Mouse (Mus musculus): ENCODE data around the gene Nrp2.

The Nrp2 gene

GRCm38 (mm10) chr1:62704889-62705516, 1.9 kb downstream of the Nrp2 start:
- no peak for ATAC-seq (ENCODE audit: low TSS enrichment)

GRCm38 (mm10) chr1:62705517-62705981, 2.5 kb downstream of the Nrp2 start:
- ATAC-seq (ENCODE audit: low TSS enrichment): no peak

GRCm38 (mm10) chr1:62706085-62707021, 3.3 kb downstream of the Nrp2 start:
- peak; percentile 18 for ATAC-seq (ENCODE audit: low TSS enrichment)

- peak; percentile 24; the same call in 1 of the 2 replicates for ATAC-seq (ENCODE audit: low TSS enrichment)
Observed at GRCm38 (mm10) chr1:62707101-62707912, 4.2 kb downstream of the Nrp2 start.

- no peak for ATAC-seq (ENCODE audit: low TSS enrichment)
Observed at GRCm38 (mm10) chr1:62707913-62708860, 5.1 kb downstream of the Nrp2 start.

GRCm38 (mm10) chr1:62709770-62710335, 6.8 kb downstream of the Nrp2 start:
- no peak for ATAC-seq (ENCODE audit: low TSS enrichment)

- no peak for ATAC-seq (ENCODE audit: low TSS enrichment)
Observed at GRCm38 (mm10) chr1:62713021-62713676, 10.1 kb downstream of the Nrp2 start.

GRCm38 (mm10) chr1:62715004-62715403, 11.9 kb downstream of the Nrp2 start:
- no peak for ATAC-seq (ENCODE audit: low TSS enrichment)

- ATAC-seq (ENCODE audit: low TSS enrichment): no peak
Observed at GRCm38 (mm10) chr1:62715692-62716091, 12.6 kb downstream of the Nrp2 start.

GRCm38 (mm10) chr1:62716836-62717478, 13.9 kb downstream of the Nrp2 start:
- ATAC-seq (ENCODE audit: low TSS enrichment): no peak

GRCm38 (mm10) chr1:62717552-62718236, 14.6 kb downstream of the Nrp2 start:
- ATAC-seq (ENCODE audit: low TSS enrichment): peak; percentile 92

- 0 out of 2 replicates have a peak, but pooled peaks have one; percentile 17 for ATAC-seq (ENCODE audit: low TSS enrichment)
Observed at GRCm38 (mm10) chr1:62718237-62718571, 15.1 kb downstream of the Nrp2 start.

GRCm38 (mm10) chr1:62718750-62719149, 15.7 kb downstream of the Nrp2 start:
- ATAC-seq (ENCODE audit: low TSS enrichment): no peak

- ATAC-seq (ENCODE audit: low TSS enrichment): no peak
Observed at GRCm38 (mm10) chr1:62719770-62720169, 16.7 kb downstream of the Nrp2 start.

- ATAC-seq (ENCODE audit: low TSS enrichment): no peak
Observed at GRCm38 (mm10) chr1:62720176-62720575, 17.1 kb downstream of the Nrp2 start.

GRCm38 (mm10) chr1:62720727-62721705, 17.9 kb downstream of the Nrp2 start:
- ATAC-seq (ENCODE audit: low TSS enrichment): no peak

- no peak for ATAC-seq (ENCODE audit: low TSS enrichment)
Observed at GRCm38 (mm10) chr1:62721706-62722187, 18.7 kb downstream of the Nrp2 start.

GRCm38 (mm10) chr1:62722526-62722925, 19.4 kb downstream of the Nrp2 start:
- no peak for ATAC-seq (ENCODE audit: low TSS enrichment)
